Mouse (Mus musculus): ENCODE measurements around the gene Emx1. TPM values are rescaled to one million over a fixed set of nuclear protein-coding genes. Genes with fewer than 3 reads are reported as not detected.

The Emx1 gene
- polyA plus RNA-seq, 1 experiment, result 0.10 TPM

DNA sequence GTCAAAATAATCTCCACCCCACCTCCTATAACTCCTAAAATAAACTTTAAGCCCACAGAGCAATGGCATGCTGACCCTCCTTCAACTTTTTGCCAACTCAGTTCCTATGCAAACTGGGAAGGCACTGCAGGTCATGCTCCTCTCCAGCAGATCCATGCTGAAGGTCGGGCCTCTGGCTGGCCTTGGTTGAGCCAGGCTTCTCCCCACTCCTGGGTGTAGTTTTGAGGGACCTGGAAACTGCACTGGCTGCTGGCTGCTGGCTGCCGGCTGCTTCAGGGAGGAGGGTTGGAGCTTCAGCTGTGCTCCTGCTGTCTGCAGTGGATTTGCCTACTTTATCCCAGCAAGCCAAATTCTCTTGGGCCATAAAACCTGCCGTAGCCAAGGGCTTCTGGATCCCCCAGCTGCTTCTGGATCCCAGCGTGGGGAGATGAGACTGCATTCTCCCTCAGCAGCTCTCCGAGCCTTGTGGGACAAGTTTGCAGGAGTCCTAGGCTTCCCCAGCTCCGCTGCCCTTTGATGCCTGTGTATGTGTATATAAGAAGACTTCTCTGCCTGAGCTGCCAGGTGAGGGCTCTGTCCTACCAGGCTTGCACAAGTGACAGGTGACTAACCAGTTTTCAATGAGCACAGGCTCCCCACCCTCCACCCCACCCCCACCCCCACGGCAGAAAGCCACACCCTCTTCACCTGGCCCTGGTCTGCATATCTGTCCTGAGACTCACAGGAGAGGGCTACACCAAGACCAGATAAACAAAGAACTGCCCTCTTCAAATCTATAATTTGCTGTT, 45.8 kb downstream of the Emx1 start:
- TF ChIP-seq CTCF (IDR thresholded peaks at IDR 0.05; ENCODE audit: control insufficient read depth, insufficient read depth, insufficient replicate concordance, low read depth, low read length) (no peak), POLR2A (IDR thresholded peaks at IDR 0.05; ENCODE audit: control insufficient read depth, low read depth, low read length) (no peak)
- no peak overlapping the region for H3K27ac ChIP-seq (ENCODE audit: control insufficient read depth, insufficient read depth, low read depth, low read length)
- no peaks in the 10 kb centered on the region for H3K4me1 ChIP-seq (ENCODE audit: control insufficient read depth, insufficient read depth, low read length)
- H3K36me3 ChIP-seq (ENCODE audit: control insufficient read depth, insufficient read depth, low read length), result no peaks in the 10 kb centered on the region
- no peak overlapping the region for H3K4me3 ChIP-seq (ENCODE audit: control insufficient read depth, low read depth, low read length)
- H3K27me3 ChIP-seq (ENCODE audit: control insufficient read depth, insufficient read depth, low read length), result no peaks in the 10 kb centered on the region

DNA sequence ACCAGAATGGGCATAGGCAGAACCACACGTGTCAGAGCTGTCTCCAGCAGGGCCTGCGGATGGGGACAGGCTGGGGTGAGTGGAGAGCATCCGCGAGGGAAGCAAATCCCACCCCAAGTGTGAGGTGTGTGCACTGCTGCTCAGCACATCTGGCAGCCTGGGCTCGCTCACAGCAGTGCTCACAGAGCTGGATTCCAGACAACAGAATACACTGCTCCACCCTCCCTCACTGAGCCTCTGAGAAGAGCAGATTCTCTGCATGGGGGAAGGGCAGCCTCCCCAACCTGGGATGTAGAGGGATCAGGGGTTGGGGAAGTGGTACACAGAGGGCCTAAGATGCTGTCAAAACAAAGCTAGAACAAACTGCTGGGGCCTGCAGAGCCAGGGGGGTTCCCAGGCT, 47.6 kb downstream of the Emx1 start:
- Histone ChIP-seq H3K4me3 (ENCODE audit: control insufficient read depth, low read depth, low read length) (no peak overlapping the region), H3K27ac (ENCODE audit: control insufficient read depth, insufficient read depth, low read depth, low read length) (no peak overlapping the region), H3K36me3 (ENCODE audit: control insufficient read depth, insufficient read depth, low read length) (no peaks in the 10 kb centered on the region), H3K27me3 (ENCODE audit: control insufficient read depth, insufficient read depth, low read length) (no peaks in the 10 kb centered on the region), H3K4me1 (ENCODE audit: control insufficient read depth, insufficient read depth, low read length) (no peaks in the 10 kb centered on the region)
- TF ChIP-seq CTCF (IDR thresholded peaks at IDR 0.05; ENCODE audit: control insufficient read depth, insufficient read depth, insufficient replicate concordance, low read depth, low read length) (no peak), POLR2A (IDR thresholded peaks at IDR 0.05; ENCODE audit: control insufficient read depth, low read depth, low read length) (no peak)

DNA sequence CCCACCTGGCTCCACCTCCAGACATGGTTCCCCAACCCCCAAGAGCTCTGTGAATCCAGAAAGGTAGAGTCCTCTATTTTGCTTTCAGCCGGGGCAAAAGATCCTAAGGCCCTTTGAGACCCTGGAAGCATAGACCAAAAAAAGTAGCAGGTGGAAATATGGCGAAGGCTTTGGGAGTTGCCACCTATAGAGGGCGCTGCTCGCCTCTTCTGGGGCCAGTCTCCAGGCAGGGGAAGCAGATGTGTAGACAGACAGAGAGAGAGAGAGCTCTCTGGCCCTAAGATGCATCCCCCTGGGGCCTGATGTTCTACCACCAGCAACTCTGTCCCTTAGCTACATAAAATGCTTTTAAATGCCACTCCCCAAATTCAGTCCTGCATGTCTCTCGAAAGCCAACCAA, 49.8 kb downstream of the Emx1 start:
- TF ChIP-seq POLR2A (IDR thresholded peaks at IDR 0.05; ENCODE audit: control insufficient read depth, low read depth, low read length) (no peak), CTCF (IDR thresholded peaks at IDR 0.05; ENCODE audit: control insufficient read depth, insufficient read depth, insufficient replicate concordance, low read depth, low read length) (peak; percentile 55; the same call in 1 of the 2 replicates)
- H3K36me3 ChIP-seq (ENCODE audit: control insufficient read depth, insufficient read depth, low read length), result no peaks in the 10 kb centered on the region
- no peaks in the 10 kb centered on the region for H3K4me1 ChIP-seq (ENCODE audit: control insufficient read depth, insufficient read depth, low read length)
- no peaks in the 10 kb centered on the region for H3K27me3 ChIP-seq (ENCODE audit: control insufficient read depth, insufficient read depth, low read length)
- H3K4me3 ChIP-seq (ENCODE audit: control insufficient read depth, low read depth, low read length), result no peak overlapping the region
- H3K27ac ChIP-seq (ENCODE audit: control insufficient read depth, insufficient read depth, low read depth, low read length), result no peak overlapping the region

DNA sequence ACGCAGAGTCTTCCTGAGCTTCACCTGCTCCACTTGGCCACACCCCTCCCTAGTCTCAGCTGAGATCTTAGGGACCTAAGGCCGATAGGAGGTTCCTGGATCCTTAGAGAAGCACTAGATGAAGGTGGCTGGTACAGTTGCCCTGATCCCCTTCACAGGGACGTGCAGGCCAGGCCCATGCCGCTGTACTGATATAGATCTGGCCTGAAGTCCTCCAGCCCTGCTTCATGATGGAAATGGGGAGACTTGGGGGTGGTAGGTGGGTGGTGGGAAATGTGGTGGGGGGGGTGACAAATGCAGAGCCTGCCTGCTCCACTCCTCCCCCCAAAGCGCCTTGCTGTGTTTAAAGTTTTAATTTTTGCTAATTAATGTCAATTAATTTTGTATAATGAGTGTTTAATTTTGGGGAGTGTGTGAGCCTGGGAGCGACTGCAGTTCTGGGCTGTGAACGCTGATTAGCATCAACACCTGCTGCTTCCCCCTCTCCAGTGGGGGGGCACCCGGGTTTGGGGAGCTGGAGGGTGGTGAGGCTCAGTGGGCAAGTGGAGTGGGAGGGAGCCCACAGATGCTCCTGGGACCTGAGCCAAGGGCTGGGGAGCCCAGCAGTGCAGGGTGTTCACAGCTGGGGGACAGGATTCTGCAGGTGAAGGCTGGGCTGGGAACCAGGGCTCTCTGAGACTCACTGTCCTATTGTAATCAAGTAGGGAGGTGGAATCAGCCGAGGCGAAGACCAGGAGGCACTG, 50.5 kb downstream of the Emx1 start:
- no peak for TF ChIP-seq POLR2A (IDR thresholded peaks at IDR 0.05; ENCODE audit: control insufficient read depth, low read depth, low read length)
- TF ChIP-seq CTCF (IDR thresholded peaks at IDR 0.05; ENCODE audit: control insufficient read depth, insufficient read depth, insufficient replicate concordance, low read depth, low read length), result no peak
- Histone ChIP-seq H3K4me3 (ENCODE audit: control insufficient read depth, low read depth, low read length) (no peak overlapping the region), H3K36me3 (ENCODE audit: control insufficient read depth, insufficient read depth, low read length) (no peaks in the 10 kb centered on the region), H3K4me1 (ENCODE audit: control insufficient read depth, insufficient read depth, low read length) (no peaks in the 10 kb centered on the region), H3K27ac (ENCODE audit: control insufficient read depth, insufficient read depth, low read depth, low read length) (no peak overlapping the region), H3K27me3 (ENCODE audit: control insufficient read depth, insufficient read depth, low read length) (no peaks in the 10 kb centered on the region)

DNA sequence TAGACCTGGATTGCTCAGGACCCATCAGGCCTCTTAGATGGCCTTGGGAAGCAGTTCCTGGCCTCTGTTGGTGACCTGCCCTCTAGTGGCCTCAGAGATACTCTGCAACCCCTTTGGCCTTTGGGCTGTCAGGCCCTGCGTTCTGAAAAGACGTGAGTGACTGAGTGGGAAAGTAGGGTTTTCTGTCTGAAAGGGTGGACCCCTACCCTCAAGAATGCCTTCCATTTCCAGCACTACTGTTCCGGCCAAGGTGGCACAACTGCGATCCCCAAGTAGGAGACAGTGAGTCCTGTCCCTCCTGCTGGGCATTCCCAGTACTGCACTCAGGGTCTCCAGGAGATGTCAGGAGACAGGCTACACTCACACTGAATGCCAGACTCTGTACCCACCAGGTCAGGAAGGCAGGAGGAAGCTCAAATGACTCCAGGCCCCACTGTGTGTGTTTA, 51.8 kb downstream of the Emx1 start:
- H3K27ac ChIP-seq (ENCODE audit: control insufficient read depth, insufficient read depth, low read depth, low read length), result no peak overlapping the region
- H3K4me3 ChIP-seq (ENCODE audit: control insufficient read depth, low read depth, low read length), result no peak overlapping the region
- H3K4me1 ChIP-seq (ENCODE audit: control insufficient read depth, insufficient read depth, low read length), result no peaks in the 10 kb centered on the region
- TF ChIP-seq CTCF (IDR thresholded peaks at IDR 0.05; ENCODE audit: control insufficient read depth, insufficient read depth, insufficient replicate concordance, low read depth, low read length) (peak; percentile 74), POLR2A (IDR thresholded peaks at IDR 0.05; ENCODE audit: control insufficient read depth, low read depth, low read length) (no peak)
- no peaks in the 10 kb centered on the region for H3K36me3 ChIP-seq (ENCODE audit: control insufficient read depth, insufficient read depth, low read length)
- H3K27me3 ChIP-seq (ENCODE audit: control insufficient read depth, insufficient read depth, low read length), result no peaks in the 10 kb centered on the region

DNA sequence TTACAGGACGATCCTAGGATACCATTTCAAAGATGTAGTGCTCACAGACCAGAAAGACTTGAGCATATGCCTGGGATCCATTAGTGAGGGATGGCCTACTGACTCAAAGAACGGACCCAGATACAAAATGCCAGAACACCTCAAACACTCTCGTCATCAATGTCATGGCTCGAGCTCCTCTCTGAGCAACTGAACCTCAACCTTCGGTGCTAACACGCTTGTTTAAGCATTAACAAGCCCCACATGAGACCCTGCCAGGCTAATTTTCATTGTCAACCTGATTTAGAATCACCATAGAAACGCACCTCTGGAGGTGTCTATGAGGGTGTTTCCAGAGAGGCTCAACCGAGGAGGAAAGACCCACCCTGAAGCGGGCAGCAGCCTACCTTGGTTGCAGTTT, 62.6 kb downstream of the Emx1 start:
- H3K27me3 ChIP-seq (ENCODE audit: control insufficient read depth, insufficient read depth, low read length), result no peaks in the 10 kb centered on the region
- no peak overlapping the region for H3K4me3 ChIP-seq (ENCODE audit: control insufficient read depth, low read depth, low read length)
- H3K4me1 ChIP-seq (ENCODE audit: control insufficient read depth, insufficient read depth, low read length), result peaks cover 7% of the 10 kb centered on the region
- H3K27ac ChIP-seq (ENCODE audit: control insufficient read depth, insufficient read depth, low read depth, low read length), result no peak overlapping the region
- no peaks in the 10 kb centered on the region for H3K36me3 ChIP-seq (ENCODE audit: control insufficient read depth, insufficient read depth, low read length)
- TF ChIP-seq CTCF (IDR thresholded peaks at IDR 0.05; ENCODE audit: control insufficient read depth, insufficient read depth, insufficient replicate concordance, low read depth, low read length) (no peak), POLR2A (IDR thresholded peaks at IDR 0.05; ENCODE audit: control insufficient read depth, low read depth, low read length) (no peak)

DNA sequence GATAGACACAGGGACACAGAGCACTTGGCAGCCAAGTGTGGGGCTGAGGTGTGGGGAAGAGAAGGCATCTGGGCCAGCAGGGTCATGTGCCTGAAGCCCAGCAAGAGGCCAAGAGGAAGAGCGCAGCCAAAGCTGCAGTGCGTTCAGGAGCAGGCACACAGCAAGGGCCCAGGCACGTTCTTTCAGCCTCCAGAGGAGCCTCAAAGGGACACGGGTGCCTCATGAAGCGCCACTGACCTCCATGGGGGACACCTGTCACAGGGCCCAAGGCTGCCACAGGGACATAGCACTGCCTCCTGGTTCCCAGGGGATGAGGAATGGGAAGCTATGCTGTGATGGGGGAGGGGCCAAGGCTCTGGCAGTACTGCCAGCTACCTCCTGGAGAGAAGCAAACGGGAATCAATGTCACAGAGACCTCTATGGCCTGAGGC, 63.6 kb downstream of the Emx1 start:
- no peaks in the 10 kb centered on the region for H3K36me3 ChIP-seq (ENCODE audit: control insufficient read depth, insufficient read depth, low read length)
- H3K27ac ChIP-seq (ENCODE audit: control insufficient read depth, insufficient read depth, low read depth, low read length), result no peak overlapping the region
- TF ChIP-seq POLR2A (IDR thresholded peaks at IDR 0.05; ENCODE audit: control insufficient read depth, low read depth, low read length) (no peak), CTCF (IDR thresholded peaks at IDR 0.05; ENCODE audit: control insufficient read depth, insufficient read depth, insufficient replicate concordance, low read depth, low read length) (no peak)
- peaks cover 7% of the 10 kb centered on the region for H3K4me1 ChIP-seq (ENCODE audit: control insufficient read depth, insufficient read depth, low read length)
- H3K27me3 ChIP-seq (ENCODE audit: control insufficient read depth, insufficient read depth, low read length), result no peaks in the 10 kb centered on the region
- H3K4me3 ChIP-seq (ENCODE audit: control insufficient read depth, low read depth, low read length), result no peak overlapping the region
